Mouse (Mus musculus): ENCODE measurements around the gene Gpr18. TPM values are rescaled to one million over a fixed set of nuclear protein-coding genes. Genes with fewer than 3 reads are reported as not detected.

Gene Gpr18
- total and polyA plus RNA-seq, 3 experiments = 33.5 to 46.2 (median 37.0) TPM

DNA sequence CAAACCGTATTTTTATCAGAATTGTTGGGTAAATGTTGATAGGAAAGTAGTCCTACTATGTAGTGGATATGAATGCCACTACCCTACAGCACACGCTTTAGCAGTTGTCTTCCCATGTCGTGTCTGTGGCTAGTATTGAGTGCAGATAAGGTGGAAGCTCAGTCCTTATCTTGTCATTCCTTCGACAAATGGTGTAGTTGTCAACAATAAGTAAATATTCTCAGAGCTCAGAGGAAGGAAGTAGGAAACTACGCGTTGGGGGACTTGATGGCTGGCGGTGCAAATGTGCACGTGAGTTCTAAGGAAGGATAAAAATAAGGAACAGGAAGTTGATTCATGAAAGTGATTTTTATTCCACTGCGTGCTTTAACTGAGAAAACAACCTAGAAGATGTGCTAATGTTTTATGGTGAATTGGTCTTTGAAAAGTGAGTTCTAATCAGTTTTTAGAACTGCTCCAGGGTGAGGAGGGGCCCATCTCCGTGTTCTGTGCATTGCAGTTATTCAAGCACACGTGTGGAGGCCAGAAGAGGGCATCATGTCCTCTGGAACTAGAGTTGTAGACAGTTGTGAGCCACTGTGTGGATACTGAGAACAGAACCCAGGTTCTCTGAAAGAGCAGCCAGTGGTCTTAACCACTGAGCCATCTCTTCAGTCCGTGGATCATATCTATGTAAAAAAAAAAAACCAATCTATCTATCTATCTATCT is 13.8 kb upstream of the Gpr18 start:
- no peaks in the 10 kb centered on the region for H3K9me3 ChIP-seq (replicated peaks; ENCODE audit: low read length)
- H3K36me3 ChIP-seq (replicated peaks in 1 of 2; ENCODE audit: control insufficient read depth in 1 of 2, insufficient read depth in 1 of 2, low read length in 1 of 2) = peaks cover 6 to 36% of the 10 kb centered on the region in 2 experiments
- in situ Hi-C loops (cut with MboI; ENCODE audit: low pct_ligation_motif_present, low pct_unique_long_range_greater_than_20kb, low sequenced_read_pairs) = no loop called here
- H3K4me3 ChIP-seq (replicated peaks in 1 of 3; ENCODE audit: low read depth in 2 of 3, low read length in 2 of 3, poor library complexity in 1 of 3) = no peak overlapping the region
- no peaks in the 10 kb centered on the region for H3K27me3 ChIP-seq (replicated peaks)
- dilution Hi-C loops (cut with MboI; ENCODE audit: extremely low pct_ligation_motif_present, extremely low pct_unique_long_range_greater_than_20kb, low sequenced_read_pairs) = no loop called here
- H3K79me2 ChIP-seq (replicated peaks; ENCODE audit: control insufficient read depth, extremely low read depth, insufficient read depth, poor library complexity, severe bottlenecking) = no peaks in the 10 kb centered on the region
- H3K9ac ChIP-seq (ENCODE audit: insufficient read depth, low read depth) = no peak overlapping the region
- peak; percentile 35 for DNase-seq (ENCODE audit: extremely low read depth)
- peaks cover 23 to 70% of the 10 kb centered on the region in 2 experiments for H3K4me1 ChIP-seq (ENCODE audit: control insufficient read depth in 1 of 2, insufficient read depth in 2 of 2)
- no peak overlapping the region for H3K4me2 ChIP-seq (ENCODE audit: insufficient read depth, low read depth, poor library complexity, severe bottlenecking)
- peak in 1 of 2 experiments; percentile 7; a peak in 2 of 4 replicates for TF ChIP-seq CTCF (conservative IDR thresholded peaks at IDR 0.05 in 1 of 2, IDR thresholded peaks at IDR 0.05 in 1 of 2; ENCODE audit: low read depth in 2 of 2, low read length in 2 of 2)
- TF ChIP-seq SMC3 (IDR thresholded peaks at IDR 0.05; ENCODE audit: low read depth, low read length) = peak; percentile 5; the same call in 1 of the 2 replicates
- TF ChIP-seq RAD21 (IDR thresholded peaks at IDR 0.05; ENCODE audit: low read depth, low read length) = peak; percentile 7
- peak; percentile 48; the same call in 1 of the 2 replicates for TF ChIP-seq BHLHE40 (IDR thresholded peaks at IDR 0.05; ENCODE audit: low read depth, low read length)
- TF ChIP-seq E2F4 (IDR thresholded peaks at IDR 0.05; ENCODE audit: insufficient replicate concordance, low read depth, low read length) = no peak
- no peak for TF ChIP-seq NRF1 (IDR thresholded peaks at IDR 0.05; ENCODE audit: low read depth, low read length)
- H3K27ac ChIP-seq (ENCODE audit: insufficient read depth, low read depth) = no peak overlapping the region

DNA sequence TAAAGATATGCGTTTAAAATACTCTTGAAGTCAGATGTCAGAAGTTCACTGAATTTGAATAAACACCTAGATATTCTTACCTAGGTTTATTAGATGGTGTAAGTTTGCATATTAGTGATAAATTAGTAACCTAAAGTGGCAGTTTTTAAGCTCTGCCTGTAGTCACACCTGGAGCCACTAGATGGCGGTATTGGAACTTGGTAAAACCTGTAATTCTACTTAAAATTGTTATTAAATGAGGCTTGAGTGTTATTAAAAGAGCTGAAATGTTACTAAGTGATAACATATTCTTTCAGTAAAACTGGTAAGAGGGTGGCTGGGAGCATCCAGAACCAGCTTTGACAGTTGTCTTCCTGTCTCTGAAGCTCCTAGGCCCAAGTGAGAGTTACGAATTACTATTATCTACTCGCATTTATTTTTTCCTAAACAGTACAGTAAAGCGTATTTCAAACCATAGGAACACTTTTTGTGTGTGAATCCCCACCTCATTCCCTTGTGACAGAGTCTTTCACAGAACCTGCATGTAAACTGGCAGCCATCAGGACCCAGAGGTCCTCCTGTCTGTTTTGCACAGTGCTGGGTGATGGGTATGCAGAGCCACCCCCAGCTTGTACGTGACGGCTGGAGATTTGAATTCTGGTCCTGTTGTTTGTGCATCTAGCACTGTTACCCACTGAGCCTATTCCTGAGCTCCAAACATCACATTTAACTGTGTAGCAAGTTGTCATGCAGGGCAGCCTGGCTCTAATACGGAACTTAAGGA is 13.0 kb upstream of the Gpr18 start:
- H3K4me2 ChIP-seq (ENCODE audit: insufficient read depth, low read depth, poor library complexity, severe bottlenecking) = no peak overlapping the region
- no peaks in the 10 kb centered on the region for H3K27me3 ChIP-seq (replicated peaks)
- H3K36me3 ChIP-seq (replicated peaks in 1 of 2; ENCODE audit: control insufficient read depth in 1 of 2, insufficient read depth in 1 of 2, low read length in 1 of 2) = peaks cover 0 to 36% of the 10 kb centered on the region in 2 experiments
- in situ Hi-C loops (cut with MboI; ENCODE audit: low pct_ligation_motif_present, low pct_unique_long_range_greater_than_20kb, low sequenced_read_pairs) = no loop called here
- H3K4me1 ChIP-seq (ENCODE audit: control insufficient read depth in 1 of 2, insufficient read depth in 2 of 2) = peaks cover 16 to 70% of the 10 kb centered on the region in 2 experiments
- dilution Hi-C loops (cut with MboI; ENCODE audit: extremely low pct_ligation_motif_present, extremely low pct_unique_long_range_greater_than_20kb, low sequenced_read_pairs) = no loop called here
- H3K79me2 ChIP-seq (replicated peaks; ENCODE audit: control insufficient read depth, extremely low read depth, insufficient read depth, poor library complexity, severe bottlenecking) = no peaks in the 10 kb centered on the region
- H3K9ac ChIP-seq (ENCODE audit: insufficient read depth, low read depth) = no peak overlapping the region
- peak overlapping the region; percentile 22 for H3K27ac ChIP-seq (ENCODE audit: insufficient read depth, low read depth)
- H3K4me3 ChIP-seq (replicated peaks in 1 of 3; ENCODE audit: low read depth in 2 of 3, low read length in 2 of 3, poor library complexity in 1 of 3) = no peak overlapping the region
- DNase-seq (ENCODE audit: extremely low read depth) = peak; percentile 77
- H3K9me3 ChIP-seq (replicated peaks; ENCODE audit: low read length) = no peaks in the 10 kb centered on the region
- TF ChIP-seq HCFC1 (IDR thresholded peaks at IDR 0.05; ENCODE audit: low read depth, low read length) (no peak), NRF1 (IDR thresholded peaks at IDR 0.05; ENCODE audit: low read depth, low read length) (no peak), MYC (IDR thresholded peaks at IDR 0.05; ENCODE audit: low read depth, low read length) (peak; percentile 27; the same call in 1 of the 2 replicates), CHD2 (IDR thresholded peaks at IDR 0.05; ENCODE audit: low read length) (no peak), KAT2A (IDR thresholded peaks at IDR 0.05; ENCODE audit: insufficient replicate concordance, low read length) (no peak), ETS1 (conservative IDR thresholded peaks at IDR 0.05; ENCODE audit: low read depth, low read length) (no peak), IRF4 (IDR thresholded peaks at IDR 0.05; ENCODE audit: low read depth, low read length) (no peak), SMC3 (IDR thresholded peaks at IDR 0.05; ENCODE audit: low read depth, low read length) (peak; percentile 89), E2F4 (IDR thresholded peaks at IDR 0.05; ENCODE audit: insufficient replicate concordance, low read depth, low read length) (no peak), RCOR1 (conservative IDR thresholded peaks at IDR 0.05; ENCODE audit: low read depth, low read length) (no peak), MAFK (IDR thresholded peaks at IDR 0.05; ENCODE audit: insufficient replicate concordance, low read length) (no peak), ZC3H11A (IDR thresholded peaks at IDR 0.05; ENCODE audit: low read depth, low read length) (no peak; the same call in 1 of the 2 replicates), CHD1 (IDR thresholded peaks at IDR 0.05; ENCODE audit: low read depth, low read length) (no peak), CTCF (conservative IDR thresholded peaks at IDR 0.05 in 1 of 2, IDR thresholded peaks at IDR 0.05 in 1 of 2; ENCODE audit: low read depth in 2 of 2, low read length in 2 of 2) (peak; percentile 73 to 92), SIN3A (IDR thresholded peaks at IDR 0.05; ENCODE audit: low read length) (no peak), MEF2A (IDR thresholded peaks at IDR 0.05; ENCODE audit: borderline replicate concordance, low read depth, low read length) (no peak), PAX5 (IDR thresholded peaks at IDR 0.05; ENCODE audit: low read length) (no peak), POLR2A (IDR thresholded peaks at IDR 0.05; ENCODE audit: low read depth, low read length) (no peak), ZKSCAN1 (IDR thresholded peaks at IDR 0.05; ENCODE audit: borderline replicate concordance, low read depth, low read length) (no peak), JUND (conservative IDR thresholded peaks at IDR 0.05; ENCODE audit: low read depth, low read length) (no peak), TBP (conservative IDR thresholded peaks at IDR 0.05; ENCODE audit: low read depth, low read length) (no peak), BHLHE40 (IDR thresholded peaks at IDR 0.05; ENCODE audit: low read depth, low read length) (no peak), GABPA (IDR thresholded peaks at IDR 0.05; ENCODE audit: insufficient replicate concordance, low read depth, low read length) (no peak), NELFE (IDR thresholded peaks at IDR 0.05; ENCODE audit: low read depth, low read length) (no peak), POLR2AphosphoS2 (IDR thresholded peaks at IDR 0.05; ENCODE audit: low read depth, low read length) (no peak), UBTF (IDR thresholded peaks at IDR 0.05; ENCODE audit: low read depth, low read length) (no peak), MAX (IDR thresholded peaks at IDR 0.05; ENCODE audit: low read length) (no peak), RAD21 (IDR thresholded peaks at IDR 0.05; ENCODE audit: low read depth, low read length) (peak; percentile 95), USF2 (conservative IDR thresholded peaks at IDR 0.05; ENCODE audit: low read depth, low read length) (no peak)
